Mouse (Mus musculus) mouse trophoblast stem cell (cell line): ENCODE data around the gene Cep128.

Source experiments
- in situ Hi-C, 2 experiments: fragments of 300-500 bp; cut with MseI, MboI; formaldehyde crosslinking; loops; 2 replicates in 1 of 2; 3 replicates in 1 of 2; pipeline ENCODE4 v1.15.1; 2025

Gene Cep128

GRCm38 (mm10) chr12:91183928-91184327 is 200.3 kb downstream of the Cep128 start:
- in situ Hi-C loops = no loop called here

GRCm38 (mm10) chr12:91183304-91183855 is 200.8 kb downstream of the Cep128 start:
- in situ Hi-C loops = no loop called here

- in situ Hi-C loops = no loop called here
Measured at GRCm38 (mm10) chr12:91176808-91177526, 207.2 kb downstream of the Cep128 start.

GRCm38 (mm10) chr12:91171613-91172012 is 212.6 kb downstream of the Cep128 start:
- in situ Hi-C loops = no loop called here

GRCm38 (mm10) chr12:91161015-91161730 is 223.0 kb downstream of the Cep128 start:
- in situ Hi-C loops = no loop called here

GRCm38 (mm10) chr12:91158481-91158880 is 225.7 kb downstream of the Cep128 start:
- in situ Hi-C loops = no loop called here

GRCm38 (mm10) chr12:91154052-91154451 is 230.2 kb downstream of the Cep128 start:
- in situ Hi-C loops = no loop called here

- in situ Hi-C loops = no loop called here
Measured at GRCm38 (mm10) chr12:91149152-91149551, 235.1 kb downstream of the Cep128 start.

- in situ Hi-C loops = no loop called here
Measured at GRCm38 (mm10) chr12:91134740-91135517, 249.3 kb downstream of the Cep128 start.

GRCm38 (mm10) chr12:91115054-91115453 is 269.2 kb downstream of the Cep128 start:
- in situ Hi-C loops = no loop called here

- in situ Hi-C loops = no loop called here
Measured at GRCm38 (mm10) chr12:91103316-91103715, 280.9 kb downstream of the Cep128 start.

- in situ Hi-C loops = no loop called here
Measured at GRCm38 (mm10) chr12:91097869-91098268, 286.3 kb downstream of the Cep128 start.

- in situ Hi-C loops = no loop called here
Measured at GRCm38 (mm10) chr12:91096197-91096596, 288.0 kb downstream of the Cep128 start.

GRCm38 (mm10) chr12:91088271-91088670 is 295.9 kb downstream of the Cep128 start:
- in situ Hi-C loops = no loop called here

GRCm38 (mm10) chr12:91085967-91086366 is 298.2 kb downstream of the Cep128 start:
- in situ Hi-C loops = no loop called here

- in situ Hi-C loops = no loop called here
Measured at GRCm38 (mm10) chr12:91075600-91075999, 308.6 kb downstream of the Cep128 start.

GRCm38 (mm10) chr12:91070551-91071045 is 313.6 kb downstream of the Cep128 start:
- in situ Hi-C loops = no loop called here

GRCm38 (mm10) chr12:91067083-91067441 is 317.1 kb downstream of the Cep128 start:
- in situ Hi-C loops = no loop called here

- in situ Hi-C loops = no loop called here
Measured at GRCm38 (mm10) chr12:91066286-91067082, 317.7 kb downstream of the Cep128 start.

GRCm38 (mm10) chr12:91065423-91065822 is 318.8 kb downstream of the Cep128 start:
- in situ Hi-C loops = no loop called here

GRCm38 (mm10) chr12:91064368-91064999 is 319.7 kb downstream of the Cep128 start:
- in situ Hi-C loops = no loop called here
